Mouse (Mus musculus): ENCODE data around the gene Arid4b. TPM values are rescaled to one million over a fixed set of nuclear protein-coding genes. Genes with fewer than 3 reads are reported as not detected.

The Arid4b gene
- polyA plus RNA-seq, 1 experiment from 2014 or later: 54.8 TPM

DNA sequence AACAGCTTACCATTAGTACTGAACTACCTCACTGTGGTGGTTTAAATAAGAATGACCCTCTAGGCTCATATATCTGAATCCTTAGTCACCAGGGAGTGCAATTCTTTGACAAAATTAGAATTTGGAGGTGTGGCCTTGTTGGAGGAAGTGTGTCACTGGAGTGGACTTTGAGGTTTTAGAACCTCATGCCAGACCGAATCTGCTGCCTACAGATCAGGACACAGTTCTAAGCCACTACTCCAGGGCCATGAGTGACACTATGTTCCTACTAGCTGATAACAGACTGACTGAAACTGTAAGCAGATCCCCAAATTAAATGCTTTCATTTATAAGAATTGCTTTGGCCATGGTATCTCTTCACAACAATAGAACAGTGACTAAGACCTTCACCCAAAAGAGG lies 13.2 kb upstream of the Arid4b start:
- H3K4me3 ChIP-seq (replicated peaks; ENCODE audit: low read length): no peak overlapping the region
- peaks cover 26% of the 10 kb centered on the region for H3K36me3 ChIP-seq (ENCODE audit: control insufficient read depth, insufficient read depth, low read length)
- no peaks in the 10 kb centered on the region for H3K9me3 ChIP-seq (replicated peaks; ENCODE audit: control insufficient read depth, low read length)
- WGBS: 90% methylated on average over 1 of the region's 1 CpGs
- no peak overlapping the region for H3K4me2 ChIP-seq (ENCODE audit: low read depth, low read length)
- H3K27me3 ChIP-seq (ENCODE audit: control insufficient read depth, insufficient read depth, low read length): no peaks in the 10 kb centered on the region
- no peak for ATAC-seq (ENCODE audit: insufficient read depth, low FRiP score)
- no peaks in the 10 kb centered on the region for H3K4me1 ChIP-seq (ENCODE audit: control insufficient read depth, insufficient read depth, low read length)
- H3K9ac ChIP-seq (ENCODE audit: low read length): no peak overlapping the region
- no peak overlapping the region for H3K27ac ChIP-seq (ENCODE audit: low read length)

GRCm38 (mm10) chr13:14056801-14057200 lies 6.2 kb upstream of the Arid4b start:
- no peak for ATAC-seq (ENCODE audit: insufficient read depth, low FRiP score)
- Histone ChIP-seq H3K9ac (ENCODE audit: low read length) (no peak overlapping the region), H3K27me3 (ENCODE audit: control insufficient read depth, insufficient read depth, low read length) (no peaks in the 10 kb centered on the region), H3K4me2 (ENCODE audit: low read depth, low read length) (no peak overlapping the region), H3K27ac (ENCODE audit: low read length) (no peak overlapping the region), H3K4me3 (replicated peaks; ENCODE audit: low read length) (no peak overlapping the region), H3K9me3 (replicated peaks; ENCODE audit: control insufficient read depth, low read length) (no peaks in the 10 kb centered on the region), H3K36me3 (ENCODE audit: control insufficient read depth, insufficient read depth, low read length) (peaks cover 11% of the 10 kb centered on the region), H3K4me1 (ENCODE audit: control insufficient read depth, insufficient read depth, low read length) (peaks cover 5% of the 10 kb centered on the region; the same call in 1 of the 2 replicates)
- 90% methylated on average over 3 of the region's 3 CpGs for WGBS

DNA sequence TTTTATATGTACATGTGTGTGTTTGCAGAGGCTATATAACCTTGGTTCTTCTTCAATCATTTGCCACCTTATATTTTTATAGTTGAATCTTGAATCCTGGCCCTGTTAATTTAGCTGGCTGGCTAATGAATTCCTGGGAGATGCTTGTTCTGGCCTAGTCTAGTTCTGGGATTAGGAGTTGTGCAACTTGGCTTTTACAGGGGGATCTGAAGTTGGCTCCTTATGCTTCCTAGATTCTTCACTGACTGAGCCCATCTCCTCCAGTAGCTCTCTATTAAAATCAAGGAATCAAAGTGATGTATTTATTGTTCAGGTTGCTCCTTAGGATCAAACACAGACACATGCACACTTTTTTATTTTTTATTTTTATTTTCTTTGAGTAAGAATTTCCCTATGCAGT lies 3.5 kb upstream of the Arid4b start:
- no peak for ATAC-seq (ENCODE audit: insufficient read depth, low FRiP score)
- no peak overlapping the region for H3K4me3 ChIP-seq (replicated peaks; ENCODE audit: low read length)
- H3K36me3 ChIP-seq (ENCODE audit: control insufficient read depth, insufficient read depth, low read length): no peaks in the 10 kb centered on the region; the same call in 1 of the 2 replicates
- H3K27me3 ChIP-seq (ENCODE audit: control insufficient read depth, insufficient read depth, low read length): no peaks in the 10 kb centered on the region
- H3K27ac ChIP-seq (ENCODE audit: low read length): no peak overlapping the region
- H3K4me1 ChIP-seq (ENCODE audit: control insufficient read depth, insufficient read depth, low read length): peaks cover 12% of the 10 kb centered on the region
- H3K4me2 ChIP-seq (ENCODE audit: low read depth, low read length): no peak overlapping the region
- no peaks in the 10 kb centered on the region for H3K9me3 ChIP-seq (replicated peaks; ENCODE audit: control insufficient read depth, low read length)
- H3K9ac ChIP-seq (ENCODE audit: low read length): no peak overlapping the region

DNA sequence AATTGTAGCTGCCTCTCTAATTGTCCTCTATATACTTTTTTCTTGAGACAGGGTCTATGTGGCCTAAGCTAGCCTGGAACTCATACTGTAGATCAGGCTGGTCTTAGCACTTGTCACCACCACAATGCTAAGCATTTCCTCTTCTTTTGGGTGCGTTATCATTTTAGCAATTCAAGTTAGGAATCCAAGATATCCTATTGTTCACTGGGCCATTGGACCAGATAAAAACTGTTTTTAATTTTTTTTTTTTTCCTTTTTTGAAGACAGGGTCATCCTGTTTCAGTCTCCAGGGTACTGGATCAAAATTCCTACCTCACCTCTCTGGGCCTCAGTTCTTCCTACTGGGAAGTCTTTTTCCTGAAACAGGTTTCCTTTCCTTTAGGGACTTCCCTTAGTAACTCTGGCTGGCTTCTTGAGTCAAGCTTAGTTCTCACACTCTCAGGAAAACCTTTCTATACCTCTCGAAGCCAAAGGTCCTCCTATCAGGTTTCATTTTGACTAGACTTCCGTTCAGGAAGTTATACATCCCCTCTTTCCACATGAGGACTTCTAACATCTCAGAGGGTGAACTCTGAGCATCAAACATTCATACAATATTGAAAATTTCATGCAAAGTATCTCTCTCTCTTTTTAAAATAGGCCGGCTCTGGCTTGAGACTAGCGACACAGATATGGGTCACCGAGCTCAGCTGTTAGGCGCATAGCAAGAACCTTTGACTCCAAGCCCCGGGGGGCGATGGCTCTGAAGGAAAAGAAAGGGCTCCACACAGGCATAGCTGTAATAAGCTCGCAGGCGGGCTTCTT lies 621 bp upstream of the Arid4b start:
- H3K4me1 ChIP-seq (ENCODE audit: control insufficient read depth, insufficient read depth, low read length): peaks cover 16% of the 10 kb centered on the region
- no peaks in the 10 kb centered on the region for H3K9me3 ChIP-seq (replicated peaks; ENCODE audit: control insufficient read depth, low read length)
- H3K9ac ChIP-seq (ENCODE audit: low read length): peak overlapping the region; percentile 89
- no peaks in the 10 kb centered on the region for H3K27me3 ChIP-seq (ENCODE audit: control insufficient read depth, insufficient read depth, low read length)
- no peaks in the 10 kb centered on the region for H3K36me3 ChIP-seq (ENCODE audit: control insufficient read depth, insufficient read depth, low read length)
- peak overlapping the region; percentile 96 for H3K4me2 ChIP-seq (ENCODE audit: low read depth, low read length)
- H3K27ac ChIP-seq (ENCODE audit: low read length): peak overlapping the region; percentile 97
- H3K4me3 ChIP-seq (replicated peaks; ENCODE audit: low read length): peak overlapping the region; percentile 96
- no peak for ATAC-seq (ENCODE audit: insufficient read depth, low FRiP score)
- 3% methylated on average over 11 of the region's 11 CpGs for WGBS

GRCm38 (mm10) chr13:14063942-14064271 lies 875 bp downstream of the Arid4b start:
- H3K4me1 ChIP-seq (ENCODE audit: control insufficient read depth, insufficient read depth, low read length): peaks cover 19% of the 10 kb centered on the region
- peak overlapping the region; percentile 71; the same call in 1 of the 2 replicates for H3K4me2 ChIP-seq (ENCODE audit: low read depth, low read length)
- peak overlapping the region; percentile 96 for H3K4me3 ChIP-seq (replicated peaks; ENCODE audit: low read length)
- no peaks in the 10 kb centered on the region for H3K27me3 ChIP-seq (ENCODE audit: control insufficient read depth, insufficient read depth, low read length)
- WGBS: under 1% methylated on average over 25 of the region's 31 CpGs
- no peaks in the 10 kb centered on the region for H3K9me3 ChIP-seq (replicated peaks; ENCODE audit: control insufficient read depth, low read length)
- H3K27ac ChIP-seq (ENCODE audit: low read length): peak overlapping the region; percentile 98
- no peaks in the 10 kb centered on the region for H3K36me3 ChIP-seq (ENCODE audit: control insufficient read depth, insufficient read depth, low read length)
- ATAC-seq (ENCODE audit: insufficient read depth, low FRiP score): peak; percentile 9
- peak overlapping the region; percentile 90 for H3K9ac ChIP-seq (ENCODE audit: low read length)

GRCm38 (mm10) chr13:14064341-14065027 lies 1.5 kb downstream of the Arid4b start:
- ATAC-seq (ENCODE audit: insufficient read depth, low FRiP score): no peak
- H3K36me3 ChIP-seq (ENCODE audit: control insufficient read depth, insufficient read depth, low read length): no peaks in the 10 kb centered on the region
- H3K4me2 ChIP-seq (ENCODE audit: low read depth, low read length): peak overlapping the region; percentile 71
- H3K4me1 ChIP-seq (ENCODE audit: control insufficient read depth, insufficient read depth, low read length): peaks cover 19% of the 10 kb centered on the region
- peak overlapping the region; percentile 98 for H3K27ac ChIP-seq (ENCODE audit: low read length)
- H3K4me3 ChIP-seq (replicated peaks; ENCODE audit: low read length): peak overlapping the region; percentile 96
- WGBS: under 1% methylated on average over 65 of the region's 65 CpGs
- no peaks in the 10 kb centered on the region for H3K27me3 ChIP-seq (ENCODE audit: control insufficient read depth, insufficient read depth, low read length)
- no peaks in the 10 kb centered on the region for H3K9me3 ChIP-seq (replicated peaks; ENCODE audit: control insufficient read depth, low read length)
- peak overlapping the region; percentile 90 for H3K9ac ChIP-seq (ENCODE audit: low read length)

DNA sequence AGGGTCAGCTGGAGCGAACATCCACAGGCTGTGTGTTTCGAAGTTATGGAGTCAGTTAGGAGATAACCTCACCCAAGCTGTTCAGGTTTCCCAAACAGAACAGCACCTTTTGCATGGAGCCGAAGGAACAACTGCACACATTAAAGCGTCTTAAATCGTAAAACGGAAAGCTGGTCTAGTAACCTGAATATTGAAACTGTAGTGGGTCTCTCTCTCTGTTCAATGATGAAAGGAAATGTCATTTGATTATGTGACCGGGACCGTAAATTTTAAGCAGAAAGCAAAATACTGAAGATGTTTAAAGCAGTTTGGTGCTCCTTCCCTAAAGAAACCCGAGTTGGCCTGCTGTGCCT lies 2.0 kb downstream of the Arid4b start:
- no peaks in the 10 kb centered on the region for H3K36me3 ChIP-seq (ENCODE audit: control insufficient read depth, insufficient read depth, low read length)
- ATAC-seq (ENCODE audit: insufficient read depth, low FRiP score): no peak
- no peaks in the 10 kb centered on the region for H3K27me3 ChIP-seq (ENCODE audit: control insufficient read depth, insufficient read depth, low read length)
- WGBS: 13% methylated on average over 9 of the region's 9 CpGs
- H3K27ac ChIP-seq (ENCODE audit: low read length): peak overlapping the region; percentile 98
- H3K4me3 ChIP-seq (replicated peaks; ENCODE audit: low read length): peak overlapping the region; percentile 96
- peak overlapping the region; percentile 90 for H3K9ac ChIP-seq (ENCODE audit: low read length)
- H3K9me3 ChIP-seq (replicated peaks; ENCODE audit: control insufficient read depth, low read length): no peaks in the 10 kb centered on the region
- H3K4me2 ChIP-seq (ENCODE audit: low read depth, low read length): peak overlapping the region; percentile 71
- H3K4me1 ChIP-seq (ENCODE audit: control insufficient read depth, insufficient read depth, low read length): peaks cover 19% of the 10 kb centered on the region

DNA sequence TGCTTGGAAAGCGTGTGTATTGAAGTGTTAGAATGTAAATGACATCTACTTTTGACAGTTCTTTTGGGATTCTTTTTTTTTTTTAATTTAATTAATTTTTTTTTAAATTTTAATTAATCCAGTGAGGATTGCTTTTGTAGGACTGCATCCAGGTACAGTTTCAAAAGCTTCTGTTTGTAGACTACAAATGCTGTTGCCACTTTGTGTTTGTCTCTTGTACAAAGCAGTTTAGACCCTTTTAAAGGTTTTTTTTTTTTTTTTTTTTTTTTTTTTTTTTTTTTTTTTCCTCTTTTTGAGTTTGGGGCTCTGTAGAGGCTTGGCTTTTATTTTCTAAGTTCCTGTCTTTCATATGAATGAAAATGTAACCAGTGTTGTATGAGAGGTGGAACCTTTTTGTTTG lies 2.7 kb downstream of the Arid4b start:
- Histone ChIP-seq H3K36me3 (ENCODE audit: control insufficient read depth, insufficient read depth, low read length) (no peaks in the 10 kb centered on the region), H3K4me3 (replicated peaks; ENCODE audit: low read length) (no peak overlapping the region), H3K4me1 (ENCODE audit: control insufficient read depth, insufficient read depth, low read length) (peaks cover 19% of the 10 kb centered on the region), H3K27ac (ENCODE audit: low read length) (no peak overlapping the region), H3K27me3 (ENCODE audit: control insufficient read depth, insufficient read depth, low read length) (no peaks in the 10 kb centered on the region), H3K9ac (ENCODE audit: low read length) (no peak overlapping the region), H3K4me2 (ENCODE audit: low read depth, low read length) (no peak overlapping the region), H3K9me3 (replicated peaks; ENCODE audit: control insufficient read depth, low read length) (no peaks in the 10 kb centered on the region)
- no peak for ATAC-seq (ENCODE audit: insufficient read depth, low FRiP score)
- WGBS: 66% methylated on average over 1 of the region's 1 CpGs

- Histone ChIP-seq H3K4me2 (ENCODE audit: low read depth, low read length) (no peak overlapping the region), H3K36me3 (ENCODE audit: control insufficient read depth, insufficient read depth, low read length) (no peaks in the 10 kb centered on the region), H3K4me3 (replicated peaks; ENCODE audit: low read length) (no peak overlapping the region), H3K4me1 (ENCODE audit: control insufficient read depth, insufficient read depth, low read length) (peaks cover 7% of the 10 kb centered on the region; the same call in 1 of the 2 replicates), H3K9me3 (replicated peaks; ENCODE audit: control insufficient read depth, low read length) (no peaks in the 10 kb centered on the region), H3K27ac (ENCODE audit: low read length) (no peak overlapping the region), H3K27me3 (ENCODE audit: control insufficient read depth, insufficient read depth, low read length) (no peaks in the 10 kb centered on the region), H3K9ac (ENCODE audit: low read length) (no peak overlapping the region)
- ATAC-seq (ENCODE audit: insufficient read depth, low FRiP score): no peak
Observed at GRCm38 (mm10) chr13:14068035-14068434, 5.0 kb downstream of the Arid4b start.

All from stomach, embryonic 16.5 days (tissue).